Mouse (Mus musculus) lung, embryonic 16.5 days (tissue): ENCODE results near the gene Rdh5. TPM values are rescaled to one million over a fixed set of nuclear protein-coding genes. Genes with fewer than 3 reads are reported as not detected.

Experiments
- ATAC-seq: fragments of 200-750 bp; cut with Nextera tagmentation; 2 replicates; pipeline ENCODE4 v1.8.0; 2017; ENCODE audit warnings: low read depth, mild to moderate bottlenecking, moderate library complexity
- H3K27ac ChIP-seq: fragments of 300-500 bp; sonication (generic); 2 replicates; pipeline ENCODE4 v1.5.1; 2014; ENCODE audit warnings: mild to moderate bottlenecking, control low read depth, low read length
- H3K27me3 ChIP-seq: fragments of 300-500 bp; sonication (generic); 2 replicates; pipeline ENCODE4 v1.6.1; 2014; ENCODE audit warnings: low read depth, low read length, mixed read lengths; ENCODE audit not compliant: control insufficient read depth, insufficient read depth
- H3K36me3 ChIP-seq: fragments of 300-500 bp; sonication (generic); 2 replicates; pipeline ENCODE4 v1.6.1; 2014; ENCODE audit warnings: low read length; ENCODE audit not compliant: control insufficient read depth, insufficient read depth
- H3K4me1 ChIP-seq: fragments of 300-500 bp; sonication (generic); replicated peaks from 2 replicates; pipeline ENCODE4 v1.6.1; 2014; ENCODE audit warnings: low read length, mixed read lengths; ENCODE audit not compliant: control insufficient read depth, insufficient read depth
- H3K4me2 ChIP-seq: fragments of 300-500 bp; sonication (generic); 2 replicates; pipeline ENCODE4 v1.6.1; 2014; ENCODE audit warnings: low read depth, low read length, control low read depth
- H3K4me3 ChIP-seq: fragments of 300-500 bp; sonication (generic); 2 replicates; pipeline ENCODE4 v1.5.1; 2014; ENCODE audit warnings: mild to moderate bottlenecking, low read length, control low read depth
- H3K9ac ChIP-seq: fragments of 300-500 bp; sonication (generic); 2 replicates; pipeline ENCODE4 v1.6.1; 2014; ENCODE audit warnings: low read length, control low read depth
- H3K9me3 ChIP-seq: fragments of 300-500 bp; sonication (generic); 2 replicates; pipeline ENCODE4 v1.6.1; 2016; ENCODE audit warnings: low read length; ENCODE audit not compliant: control insufficient read depth
- WGBS: fragments of 180-500 bp; shearing (Covaris S2); extraction: QIAGEN DNeasy Blood & Tissue Kit; methylation state at CpG from one replicate; pipeline ENCODE4 v1.1.7; 2014; 5-methylcytosine and 5-hydroxymethylcytosine counted together
- polyA plus RNA-seq: library from polyadenylated mRNA; unstranded; fragments of >200 nt; fragmentation: Nextera tagmentation; extraction: Ambion mirVana; gene quantifications from 2 replicates; pipeline ENCODE4 v1.2.1, GENCODE M21; 2015

Gene Rdh5
- polyA plus RNA-seq, 1 experiment from 2014 or later = 16.0 TPM

GRCm38 (mm10) chr10:128866518-128866917, 56.2 kb downstream of the Rdh5 start:
- 96% methylated on average over 1 of the region's 1 CpGs for WGBS
- Histone ChIP-seq H3K4me2 (no peak overlapping the region), H3K9ac (no peak overlapping the region), H3K36me3 (peaks cover 27% of the 10 kb centered on the region), H3K4me1 (no peaks in the 10 kb centered on the region), H3K4me3 (no peak overlapping the region), H3K27ac (no peak overlapping the region), H3K27me3 (no peaks in the 10 kb centered on the region), H3K9me3 (no peaks in the 10 kb centered on the region)
- ATAC-seq = no peak

- Histone ChIP-seq H3K9me3 (no peaks in the 10 kb centered on the region), H3K4me1 (no peaks in the 10 kb centered on the region), H3K36me3 (peaks cover 25% of the 10 kb centered on the region), H3K4me2 (no peak overlapping the region), H3K4me3 (no peak overlapping the region), H3K27me3 (no peaks in the 10 kb centered on the region), H3K27ac (no peak overlapping the region), H3K9ac (no peak overlapping the region)
- ATAC-seq = no peak
- 79% methylated on average over 3 of the region's 3 CpGs for WGBS
Measured at GRCm38 (mm10) chr10:128866042-128866441, 56.6 kb downstream of the Rdh5 start.

Other genes with a start within 250 kb of the Rdh5 start
- 13.0 and 14.6 TPM in 2 replicates for gene Suox, start 248.8 kb downstream of the Rdh5 start, polyA plus RNA-seq
- gene Rab5b, start 226.6 kb downstream of the Rdh5 start, polyA plus RNA-seq = 87.9 and 90.6 TPM in 2 replicates
- gene Pmel, start 218.7 kb downstream of the Rdh5 start, polyA plus RNA-seq = 2.1 and 2.2 TPM in 2 replicates
- 101 and 105 TPM in 2 replicates for gene Cdk2, start 217.9 kb downstream of the Rdh5 start, polyA plus RNA-seq
- 12.2 and 13.9 TPM in 2 replicates for gene Dgka, start 178.0 kb downstream of the Rdh5 start, polyA plus RNA-seq
- 32.7 and 35.1 TPM in 2 replicates for gene Pym1, start 175.0 kb downstream of the Rdh5 start, polyA plus RNA-seq
- gene Mmp19, start 132.0 kb downstream of the Rdh5 start, polyA plus RNA-seq = 4.9 and 5.3 TPM in 2 replicates
- gene Dnajc14, start 118.8 kb downstream of the Rdh5 start, polyA plus RNA-seq = 56.0 and 56.7 TPM in 2 replicates
- gene Tmem198b, start 118.5 kb downstream of the Rdh5 start, polyA plus RNA-seq = 18.2 and 18.4 TPM in 2 replicates
- gene Sarnp, start 105.6 kb downstream of the Rdh5 start, polyA plus RNA-seq = 186 and 212 TPM in 2 replicates
- gene Ormdl2, start 101.2 kb downstream of the Rdh5 start, polyA plus RNA-seq = 76.6 and 86.4 TPM in 2 replicates
- 3.0 and 3.1 TPM in 2 replicates for gene Gdf11, start 31.2 kb downstream of the Rdh5 start, polyA plus RNA-seq
- 568 and 590 TPM in 2 replicates for gene Cd63, start 21.9 kb downstream of the Rdh5 start, polyA plus RNA-seq
- gene Bloc1s1, start 1.1 kb upstream of the Rdh5 start, polyA plus RNA-seq = 213 and 216 TPM in 2 replicates
- 8.5 and 12.2 TPM in 2 replicates for gene Itga7, start 10.9 kb upstream of the Rdh5 start, polyA plus RNA-seq
- gene Mettl7b, start 38.1 kb upstream of the Rdh5 start, polyA plus RNA-seq = 0.20 and 0.23 TPM in 2 replicates
- gene Olfr9, start 66.5 kb upstream of the Rdh5 start, polyA plus RNA-seq = not detected in 2 replicates
- not detected in 2 replicates for gene Olfr763, start 87.9 kb upstream of the Rdh5 start, polyA plus RNA-seq
- gene Olfr764-ps1, start 117.0 kb upstream of the Rdh5 start, polyA plus RNA-seq = not detected in 2 replicates
- not detected in 2 replicates for gene Olfr765, start 127.1 kb upstream of the Rdh5 start, polyA plus RNA-seq
- not detected in 2 replicates for gene Olfr766-ps1, start 146.1 kb upstream of the Rdh5 start, polyA plus RNA-seq
- gene Olfr767, start 160.0 kb upstream of the Rdh5 start, polyA plus RNA-seq = not detected in 2 replicates
- not detected in 2 replicates for gene Olfr768, start 176.5 kb upstream of the Rdh5 start, polyA plus RNA-seq
- not detected in 2 replicates for gene Olfr769, start 195.0 kb upstream of the Rdh5 start, polyA plus RNA-seq
- gene Olfr770, start 216.1 kb upstream of the Rdh5 start, polyA plus RNA-seq = not detected in 2 replicates
- not detected in 2 replicates for gene Olfr771, start 241.9 kb upstream of the Rdh5 start, polyA plus RNA-seq